Mouse (Mus musculus): ENCODE data around the gene Pfdn2. TPM values are rescaled to one million over a fixed set of nuclear protein-coding genes. Genes with fewer than 3 reads are reported as not detected.

Pfdn2 gene
- polyA plus RNA-seq, 1 experiment, result 182 TPM

- H3K9me3 ChIP-seq (replicated peaks; ENCODE audit: control insufficient read depth, insufficient read depth, low read length, poor library complexity, severe bottlenecking), result no peaks in the 10 kb centered on the region
- H3K4me1 ChIP-seq (ENCODE audit: control insufficient read depth, insufficient read depth, low read length), result peaks cover 3% of the 10 kb centered on the region
- TF ChIP-seq EP300 (IDR thresholded peaks at IDR 0.05; ENCODE audit: insufficient read depth, low read depth, low read length), result 0 out of 2 replicates have a peak, but pooled peaks have one; percentile 28
- TF ChIP-seq CTCF (IDR thresholded peaks at IDR 0.05; ENCODE audit: low read depth, low read length), result no peak
- no peaks in the 10 kb centered on the region for H3K27me3 ChIP-seq (ENCODE audit: control insufficient read depth, insufficient read depth, low read length, poor library complexity, severe bottlenecking)
- H3K27ac ChIP-seq (ENCODE audit: insufficient read depth, low read length), result peak overlapping the region; percentile 92
- H3K9ac ChIP-seq (ENCODE audit: low read depth, poor library complexity, severe bottlenecking), result peak overlapping the region; percentile 69
- H3K36me3 ChIP-seq (ENCODE audit: control insufficient read depth, insufficient read depth, low read length, poor library complexity, severe bottlenecking), result no peaks in the 10 kb centered on the region
- peak overlapping the region; percentile 76 for H3K4me3 ChIP-seq (ENCODE audit: low read depth, low read length)
Measured at GRCm38 (mm10) chr1:171329433-171330215, 15.8 kb upstream of the Pfdn2 start.

GRCm38 (mm10) chr1:171330216-171330560 is 15.3 kb upstream of the Pfdn2 start:
- Histone ChIP-seq H3K4me1 (ENCODE audit: control insufficient read depth, insufficient read depth, low read length) (peaks cover 3% of the 10 kb centered on the region), H3K27me3 (ENCODE audit: control insufficient read depth, insufficient read depth, low read length, poor library complexity, severe bottlenecking) (no peaks in the 10 kb centered on the region), H3K9me3 (replicated peaks; ENCODE audit: control insufficient read depth, insufficient read depth, low read length, poor library complexity, severe bottlenecking) (no peaks in the 10 kb centered on the region), H3K9ac (ENCODE audit: low read depth, poor library complexity, severe bottlenecking) (peak overlapping the region; percentile 69), H3K27ac (ENCODE audit: insufficient read depth, low read length) (peak overlapping the region; percentile 92), H3K4me3 (ENCODE audit: low read depth, low read length) (peak overlapping the region; percentile 76), H3K36me3 (ENCODE audit: control insufficient read depth, insufficient read depth, low read length, poor library complexity, severe bottlenecking) (no peaks in the 10 kb centered on the region)
- TF ChIP-seq CTCF (IDR thresholded peaks at IDR 0.05; ENCODE audit: low read depth, low read length) (no peak), POLR2A (IDR thresholded peaks at IDR 0.05; ENCODE audit: insufficient read depth, low read length) (no peak), EP300 (IDR thresholded peaks at IDR 0.05; ENCODE audit: insufficient read depth, low read depth, low read length) (no peak)

GRCm38 (mm10) chr1:171342262-171343207 is 2.9 kb upstream of the Pfdn2 start:
- no peaks in the 10 kb centered on the region for H3K9me3 ChIP-seq (replicated peaks; ENCODE audit: control insufficient read depth, insufficient read depth, low read length, poor library complexity, severe bottlenecking)
- H3K27ac ChIP-seq (ENCODE audit: insufficient read depth, low read length), result no peak overlapping the region
- H3K4me3 ChIP-seq (ENCODE audit: low read depth, low read length), result no peak overlapping the region
- TF ChIP-seq POLR2A (IDR thresholded peaks at IDR 0.05; ENCODE audit: insufficient read depth, low read length), result no peak
- TF ChIP-seq EP300 (IDR thresholded peaks at IDR 0.05; ENCODE audit: insufficient read depth, low read depth, low read length), result no peak
- no peak for TF ChIP-seq CTCF (IDR thresholded peaks at IDR 0.05; ENCODE audit: low read depth, low read length)
- H3K4me1 ChIP-seq (ENCODE audit: control insufficient read depth, insufficient read depth, low read length), result no peaks in the 10 kb centered on the region
- peaks cover 31% of the 10 kb centered on the region for H3K36me3 ChIP-seq (ENCODE audit: control insufficient read depth, insufficient read depth, low read length, poor library complexity, severe bottlenecking)
- H3K27me3 ChIP-seq (ENCODE audit: control insufficient read depth, insufficient read depth, low read length, poor library complexity, severe bottlenecking), result no peaks in the 10 kb centered on the region
- no peak overlapping the region for H3K9ac ChIP-seq (ENCODE audit: low read depth, poor library complexity, severe bottlenecking)

GRCm38 (mm10) chr1:171343922-171344677 is 1.4 kb upstream of the Pfdn2 start:
- Histone ChIP-seq H3K36me3 (ENCODE audit: control insufficient read depth, insufficient read depth, low read length, poor library complexity, severe bottlenecking) (peaks cover 23% of the 10 kb centered on the region), H3K27me3 (ENCODE audit: control insufficient read depth, insufficient read depth, low read length, poor library complexity, severe bottlenecking) (no peaks in the 10 kb centered on the region), H3K9me3 (replicated peaks; ENCODE audit: control insufficient read depth, insufficient read depth, low read length, poor library complexity, severe bottlenecking) (no peaks in the 10 kb centered on the region), H3K9ac (ENCODE audit: low read depth, poor library complexity, severe bottlenecking) (peak overlapping the region; percentile 82; the same call in 1 of the 2 replicates), H3K4me3 (ENCODE audit: low read depth, low read length) (no peak overlapping the region), H3K4me1 (ENCODE audit: control insufficient read depth, insufficient read depth, low read length) (no peaks in the 10 kb centered on the region), H3K27ac (ENCODE audit: insufficient read depth, low read length) (no peak overlapping the region)
- TF ChIP-seq EP300 (IDR thresholded peaks at IDR 0.05; ENCODE audit: insufficient read depth, low read depth, low read length) (no peak), CTCF (IDR thresholded peaks at IDR 0.05; ENCODE audit: low read depth, low read length) (no peak), POLR2A (IDR thresholded peaks at IDR 0.05; ENCODE audit: insufficient read depth, low read length) (no peak)

GRCm38 (mm10) chr1:171344715-171345114 is 755 bp upstream of the Pfdn2 start:
- Histone ChIP-seq H3K27me3 (ENCODE audit: control insufficient read depth, insufficient read depth, low read length, poor library complexity, severe bottlenecking) (no peaks in the 10 kb centered on the region), H3K4me3 (ENCODE audit: low read depth, low read length) (peak overlapping the region; percentile 97), H3K9ac (ENCODE audit: low read depth, poor library complexity, severe bottlenecking) (peak overlapping the region; percentile 82), H3K4me1 (ENCODE audit: control insufficient read depth, insufficient read depth, low read length) (no peaks in the 10 kb centered on the region), H3K36me3 (ENCODE audit: control insufficient read depth, insufficient read depth, low read length, poor library complexity, severe bottlenecking) (peaks cover 21% of the 10 kb centered on the region), H3K27ac (ENCODE audit: insufficient read depth, low read length) (no peak overlapping the region), H3K9me3 (replicated peaks; ENCODE audit: control insufficient read depth, insufficient read depth, low read length, poor library complexity, severe bottlenecking) (no peaks in the 10 kb centered on the region)
- no peak for TF ChIP-seq POLR2A (IDR thresholded peaks at IDR 0.05; ENCODE audit: insufficient read depth, low read length)
- no peak for TF ChIP-seq EP300 (IDR thresholded peaks at IDR 0.05; ENCODE audit: insufficient read depth, low read depth, low read length)
- no peak for TF ChIP-seq CTCF (IDR thresholded peaks at IDR 0.05; ENCODE audit: low read depth, low read length)
